Mouse (Mus musculus): ENCODE measurements at regions not wholly inside any gene's neighbourhood (a gene's known extent, or its start where the extent isn't known, plus 50 kb on each side); places are given as distances from the start of the nearest gene placed in this dataset.

DNA sequence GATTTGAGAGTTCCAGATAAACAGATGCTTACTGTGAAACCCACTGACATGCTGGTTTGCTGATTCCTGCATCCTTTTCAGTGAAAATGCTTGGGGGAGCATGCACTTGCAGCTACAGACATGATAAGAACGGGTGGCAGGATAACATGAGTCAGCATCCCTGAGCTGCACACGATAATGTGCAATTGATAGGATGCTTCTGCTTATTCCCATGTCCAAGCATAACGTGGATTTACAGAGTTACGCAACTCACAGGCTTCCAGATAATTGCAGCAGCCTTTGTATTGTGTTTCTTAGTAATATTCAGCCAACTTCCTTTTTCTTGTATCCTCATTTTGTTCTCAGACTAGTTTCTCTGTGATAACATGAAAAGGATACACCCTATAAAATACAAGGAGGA lies 245.7 kb downstream of the Flrt2 start:
- TF ChIP-seq HCFC1 (IDR thresholded peaks at IDR 0.05; ENCODE audit: borderline replicate concordance, insufficient read depth, low read length) (no peak), MAFK (IDR thresholded peaks at IDR 0.05; ENCODE audit: insufficient read depth, low read depth, low read length) (no peak)
